Mouse (Mus musculus) heart, postnatal 0 days (tissue): ENCODE data around the gene Gm20831.
"Not testable (repeated sequence)": the region's sequence is repeated elsewhere in the genome, so short reads cannot be mapped to it uniquely, and the experiment has no call there.

Source experiments
- CTCF ChIP-seq: IDR thresholded peaks from 2 replicates; pipeline ENCODE4 v1.5.1; 2016; ENCODE audit warnings: antibody characterized with exemption, control low read depth, low read depth
- EP300 ChIP-seq: IDR thresholded peaks from 2 replicates; pipeline ENCODE4 v1.6.1; 2016; ENCODE audit warnings: antibody characterized with exemption, low read depth

GRCm38 (mm10) chrY:17846166-17846565 is 28.4 kb upstream of the Gm20831 start, which contains the start of gene Gm21904:
- TF ChIP-seq CTCF, EP300: not testable (repeated sequence)
